Mouse (Mus musculus): ENCODE measurements around the gene Gm20716.
A peak's percentile ranks its signal among the peaks of the same experiment; 100 is the strongest.

The Gm20716 gene

DNA sequence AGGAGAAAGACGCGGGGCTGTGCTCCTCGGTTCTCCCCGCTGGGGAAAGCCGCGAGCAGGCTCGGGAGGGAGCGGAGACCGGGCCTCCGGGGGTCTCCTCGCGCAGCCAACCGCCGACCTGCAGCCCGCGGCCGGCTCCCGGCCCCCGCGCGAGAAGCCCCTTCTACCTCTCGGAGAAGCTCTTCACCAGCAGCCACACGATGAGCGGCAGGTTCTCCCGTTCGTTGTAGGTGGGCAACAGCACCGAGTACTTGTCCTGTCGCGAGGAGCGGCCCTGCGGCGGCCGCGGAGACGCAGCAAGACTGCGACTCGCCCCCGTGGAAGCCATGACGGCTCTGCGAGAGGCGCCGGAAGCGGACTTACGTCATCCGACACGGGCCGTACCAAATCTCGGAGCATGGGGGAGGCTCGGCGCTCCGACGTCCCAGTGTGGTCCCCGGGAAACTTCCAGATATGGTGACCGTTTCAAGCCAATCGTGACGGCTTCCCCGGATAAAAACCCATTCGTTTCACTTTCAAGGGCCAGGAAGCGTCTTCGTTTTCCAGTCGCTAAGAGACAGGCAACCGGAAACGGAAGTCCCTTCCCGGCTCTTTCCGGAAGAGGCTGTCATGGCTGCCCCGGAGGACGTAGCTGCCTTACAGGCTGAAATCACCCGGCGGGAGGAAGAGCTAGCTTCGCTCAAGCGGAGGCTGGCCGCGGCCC, at the start of gene Gm20716, which contains the start of the genes Dpm1 and Mocs3:
Gm20716 (minus strand) TSS at position 339 of the 703 bp plus-strand sequence.
Dpm1 (minus strand) TSS at position 566 of the 703 bp plus-strand sequence.
Mocs3 (plus strand) TSS at position 597 of the 703 bp plus-strand sequence.
- H3K36me3 ChIP-seq (ENCODE audit: control insufficient read depth, insufficient read depth, low read length, poor library complexity, severe bottlenecking): peaks cover 4% of the 10 kb centered on the region
- H3K27me3 ChIP-seq (ENCODE audit: control insufficient read depth, insufficient read depth, low read length, poor library complexity, severe bottlenecking): no peaks in the 10 kb centered on the region
- DNase-seq (ENCODE audit: low read depth, low spot score): peak; percentile 88

DNA sequence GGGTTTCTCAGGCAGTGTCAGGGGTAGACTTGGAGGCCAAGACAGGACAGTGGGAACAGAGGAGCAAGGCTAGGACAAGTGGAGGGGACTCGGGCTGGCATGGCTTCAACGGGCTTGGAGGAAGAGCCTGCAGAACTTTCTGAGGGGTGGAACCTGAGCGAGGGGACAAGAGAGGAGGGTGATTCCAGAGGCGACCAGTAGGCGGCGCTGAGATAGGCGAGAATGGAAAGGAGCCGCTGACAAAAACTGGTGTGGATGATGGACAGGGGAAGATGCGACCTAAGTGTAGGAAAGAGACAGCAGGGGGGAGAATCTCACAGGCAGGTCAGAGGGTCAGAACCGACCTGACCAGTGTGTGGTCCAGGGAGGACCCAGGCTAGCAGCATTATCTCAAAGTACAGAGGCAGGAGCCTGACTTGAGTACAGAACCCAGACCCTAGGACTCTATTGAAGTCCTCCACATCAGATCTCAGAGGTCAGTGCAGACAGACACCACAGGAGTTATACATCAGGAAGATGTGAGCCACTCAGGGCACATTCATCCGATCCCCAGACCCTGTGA, 44.3 kb upstream of the Gm20716 start:
- no peaks in the 10 kb centered on the region for H3K36me3 ChIP-seq (ENCODE audit: control insufficient read depth, insufficient read depth, low read length, poor library complexity, severe bottlenecking)

DNA sequence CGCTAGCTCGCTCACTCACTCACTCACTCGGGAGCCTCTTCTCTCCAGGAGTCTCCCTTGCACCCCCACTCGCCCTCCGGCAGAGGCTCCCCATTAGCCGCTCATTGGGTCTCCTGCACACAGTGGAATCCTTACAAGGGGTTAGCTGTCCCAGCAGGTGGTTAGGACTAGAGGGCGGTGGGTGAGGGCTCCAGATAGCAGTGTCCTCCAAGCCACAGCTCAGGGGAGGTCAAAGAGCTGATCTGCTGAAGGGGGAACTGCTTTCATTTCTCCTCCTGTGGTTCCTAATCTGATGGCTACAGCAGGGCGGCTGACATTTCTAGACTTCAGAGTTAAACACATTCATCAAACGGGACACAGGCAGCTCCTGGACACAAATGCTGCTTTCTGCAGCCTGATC, 43.2 kb upstream of the Gm20716 start:
- no peak for DNase-seq (ENCODE audit: low read depth, low spot score)
- H3K36me3 ChIP-seq (ENCODE audit: control insufficient read depth, insufficient read depth, low read length, poor library complexity, severe bottlenecking): no peaks in the 10 kb centered on the region
- H3K27me3 ChIP-seq (ENCODE audit: control insufficient read depth, insufficient read depth, low read length, poor library complexity, severe bottlenecking): no peaks in the 10 kb centered on the region

More for the DNA sequence above, 44.3 kb upstream of the Gm20716 start:
- peak; percentile 75 for DNase-seq (ENCODE audit: low read depth, low spot score)
- H3K27me3 ChIP-seq (ENCODE audit: control insufficient read depth, insufficient read depth, low read length, poor library complexity, severe bottlenecking): no peaks in the 10 kb centered on the region

DNA sequence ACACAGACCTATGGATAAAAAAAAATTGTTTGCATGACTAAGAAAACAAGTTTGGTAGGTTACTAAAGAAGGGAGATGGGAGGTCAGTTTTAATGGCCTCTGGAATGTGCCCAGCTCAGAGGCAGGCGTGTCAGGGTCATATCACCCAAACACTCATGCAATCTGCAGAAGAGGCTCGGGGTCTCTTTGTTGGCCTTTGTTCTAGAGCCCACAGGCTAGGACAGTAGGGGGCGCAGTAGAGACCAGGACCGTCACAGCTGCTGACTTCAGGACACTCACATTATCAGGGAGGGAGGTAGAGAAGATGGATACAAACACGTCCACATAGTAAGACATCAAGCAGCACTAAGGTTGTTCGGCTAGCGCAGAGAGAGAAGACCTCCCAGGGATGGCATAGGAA, 37.9 kb upstream of the Gm20716 start:
- no peaks in the 10 kb centered on the region for H3K36me3 ChIP-seq (ENCODE audit: control insufficient read depth, insufficient read depth, low read length, poor library complexity, severe bottlenecking)
- no peaks in the 10 kb centered on the region for H3K27me3 ChIP-seq (ENCODE audit: control insufficient read depth, insufficient read depth, low read length, poor library complexity, severe bottlenecking)
- no peak for DNase-seq (ENCODE audit: low read depth, low spot score)

DNA sequence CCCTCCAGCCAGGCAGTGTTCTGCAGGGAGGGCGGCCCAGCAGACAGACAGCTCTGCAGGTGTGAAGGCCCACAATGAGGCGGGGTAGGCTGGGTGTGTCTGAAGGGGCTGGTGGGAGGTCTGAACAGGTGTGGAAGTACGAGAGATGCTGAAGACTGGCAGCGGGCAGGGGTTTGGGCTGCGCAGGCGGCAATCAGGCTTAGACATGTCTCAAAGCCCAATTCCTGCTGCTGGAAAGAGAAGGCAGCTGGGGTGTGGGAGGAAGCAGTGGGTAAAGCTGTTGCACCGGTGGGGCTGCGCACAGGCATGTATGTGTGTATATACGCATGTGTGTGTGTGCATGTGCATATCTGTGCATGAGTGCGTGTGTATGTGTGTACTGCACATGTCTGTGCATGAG, 30.7 kb upstream of the Gm20716 start:
- DNase-seq (ENCODE audit: low read depth, low spot score): no peak
- Histone ChIP-seq H3K27me3 (ENCODE audit: control insufficient read depth, insufficient read depth, low read length, poor library complexity, severe bottlenecking) (no peaks in the 10 kb centered on the region), H3K36me3 (ENCODE audit: control insufficient read depth, insufficient read depth, low read length, poor library complexity, severe bottlenecking) (peaks cover 2% of the 10 kb centered on the region; the same call in 1 of the 2 replicates)

DNA sequence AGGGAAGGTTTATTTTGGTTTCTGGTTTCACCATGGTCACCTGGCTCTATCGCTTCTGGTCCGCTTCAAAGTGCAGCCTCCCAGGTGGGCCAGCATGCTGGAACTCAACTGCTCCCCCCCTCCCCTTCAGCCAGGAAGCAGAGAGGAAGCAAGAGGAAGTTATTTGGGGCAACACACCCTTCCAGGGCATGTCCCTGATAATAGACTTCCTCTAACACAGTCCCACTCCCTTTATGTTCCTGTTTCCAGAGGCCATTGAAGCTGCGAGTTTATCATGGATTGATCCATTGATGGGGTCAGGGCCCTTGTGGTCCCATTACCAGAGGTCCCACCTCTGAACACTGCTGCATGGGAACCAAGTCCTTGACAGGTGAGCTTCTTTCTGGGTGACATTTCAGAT, 30.0 kb upstream of the Gm20716 start:
- H3K27me3 ChIP-seq (ENCODE audit: control insufficient read depth, insufficient read depth, low read length, poor library complexity, severe bottlenecking): no peaks in the 10 kb centered on the region
- H3K36me3 ChIP-seq (ENCODE audit: control insufficient read depth, insufficient read depth, low read length, poor library complexity, severe bottlenecking): peaks cover 2% of the 10 kb centered on the region; the same call in 1 of the 2 replicates
- no peak for DNase-seq (ENCODE audit: low read depth, low spot score)

DNA sequence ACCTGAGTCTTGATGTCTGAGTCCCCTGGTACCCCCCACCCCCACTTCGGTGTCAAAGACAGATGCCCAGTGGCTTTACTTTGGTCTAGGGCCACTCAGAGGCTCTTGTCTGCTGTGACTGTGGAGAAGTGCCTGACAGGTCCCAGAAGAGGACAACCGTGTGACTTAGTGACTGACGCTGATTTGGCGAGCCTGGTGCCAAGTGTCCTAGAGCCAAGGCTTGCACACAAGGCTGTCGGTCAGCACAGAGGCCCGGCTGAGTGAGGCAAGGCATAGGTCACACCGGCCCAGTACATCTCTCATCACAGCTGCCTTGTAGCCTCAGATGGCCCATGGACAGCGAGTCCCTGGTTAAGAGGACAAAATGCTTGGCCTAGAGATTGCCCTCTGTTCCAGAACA, 28.9 kb upstream of the Gm20716 start:
- H3K36me3 ChIP-seq (ENCODE audit: control insufficient read depth, insufficient read depth, low read length, poor library complexity, severe bottlenecking): peaks cover 2% of the 10 kb centered on the region; the same call in 1 of the 2 replicates
- no peak for DNase-seq (ENCODE audit: low read depth, low spot score)
- H3K27me3 ChIP-seq (ENCODE audit: control insufficient read depth, insufficient read depth, low read length, poor library complexity, severe bottlenecking): no peaks in the 10 kb centered on the region

DNA sequence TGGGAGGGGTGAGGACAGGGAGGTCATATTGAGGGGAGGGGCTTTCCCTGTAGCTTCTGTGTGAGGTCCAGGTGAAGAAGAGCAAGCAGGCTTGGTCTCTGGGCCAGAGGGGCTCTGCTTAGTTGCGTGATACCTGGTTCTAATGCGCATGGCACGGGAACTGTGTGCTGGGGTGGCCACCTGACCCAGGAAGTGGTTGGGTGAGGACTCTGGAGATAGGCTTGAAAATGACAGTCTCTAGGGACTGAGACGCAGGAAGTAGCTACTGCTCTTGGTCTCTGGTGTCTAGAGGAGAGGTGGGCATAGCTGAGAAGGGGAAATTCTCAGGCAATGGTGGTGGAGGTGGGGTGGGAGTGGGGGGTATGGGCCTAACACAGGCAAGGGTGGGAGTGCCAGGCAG, 27.0 kb upstream of the Gm20716 start:
- H3K27me3 ChIP-seq (ENCODE audit: control insufficient read depth, insufficient read depth, low read length, poor library complexity, severe bottlenecking): no peaks in the 10 kb centered on the region

DNA sequence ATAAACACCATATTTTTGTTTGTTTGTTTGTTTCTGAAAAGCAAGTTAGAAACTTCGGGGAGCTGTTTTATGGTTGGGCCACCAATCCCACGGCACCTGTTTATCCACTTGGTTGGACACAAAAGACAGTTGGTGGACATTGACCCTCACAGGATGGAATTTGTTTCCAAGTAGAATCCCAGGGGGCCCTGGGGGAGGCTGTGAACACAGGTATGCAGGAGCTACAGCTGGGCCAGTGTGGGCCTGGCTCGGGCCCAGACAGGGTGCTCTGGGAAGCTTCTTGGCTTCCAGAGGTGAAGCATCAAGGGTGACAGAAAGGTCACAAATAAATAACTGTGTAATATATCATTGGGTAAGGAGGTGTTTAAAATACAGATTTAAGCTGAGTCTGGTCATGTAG, 26.3 kb upstream of the Gm20716 start:
- Histone ChIP-seq H3K36me3 (ENCODE audit: control insufficient read depth, insufficient read depth, low read length, poor library complexity, severe bottlenecking) (no peaks in the 10 kb centered on the region), H3K27me3 (ENCODE audit: control insufficient read depth, insufficient read depth, low read length, poor library complexity, severe bottlenecking) (no peaks in the 10 kb centered on the region)
- DNase-seq (ENCODE audit: low read depth, low spot score): no peak

More for the DNA sequence above, 27.0 kb upstream of the Gm20716 start:
- H3K36me3 ChIP-seq (ENCODE audit: control insufficient read depth, insufficient read depth, low read length, poor library complexity, severe bottlenecking): peaks cover 2% of the 10 kb centered on the region; the same call in 1 of the 2 replicates
- DNase-seq (ENCODE audit: low read depth, low spot score): peak; percentile 79

DNA sequence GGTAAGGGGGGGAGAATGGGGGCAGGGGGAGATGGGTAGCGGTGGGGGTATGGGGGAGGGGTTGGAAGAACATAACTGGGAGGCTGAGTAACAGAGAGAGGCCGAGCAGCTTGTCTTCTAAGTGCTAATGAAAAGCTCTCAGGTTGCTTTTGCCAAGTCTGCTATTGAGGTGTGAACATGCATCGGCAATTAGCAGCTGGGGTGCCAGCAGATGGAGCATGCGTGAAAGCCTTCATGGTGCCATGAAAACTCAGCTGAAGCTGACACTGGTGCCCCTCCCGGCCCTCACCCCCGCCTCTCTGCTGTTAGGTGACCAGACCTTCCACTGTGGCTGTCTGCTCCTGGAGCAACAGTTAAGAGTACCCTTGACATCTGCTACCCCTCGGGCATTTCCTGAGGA, 23.7 kb upstream of the Gm20716 start:
- H3K27me3 ChIP-seq (ENCODE audit: control insufficient read depth, insufficient read depth, low read length, poor library complexity, severe bottlenecking): no peaks in the 10 kb centered on the region
- no peak for DNase-seq (ENCODE audit: low read depth, low spot score)
- H3K36me3 ChIP-seq (ENCODE audit: control insufficient read depth, insufficient read depth, low read length, poor library complexity, severe bottlenecking): no peaks in the 10 kb centered on the region

DNA sequence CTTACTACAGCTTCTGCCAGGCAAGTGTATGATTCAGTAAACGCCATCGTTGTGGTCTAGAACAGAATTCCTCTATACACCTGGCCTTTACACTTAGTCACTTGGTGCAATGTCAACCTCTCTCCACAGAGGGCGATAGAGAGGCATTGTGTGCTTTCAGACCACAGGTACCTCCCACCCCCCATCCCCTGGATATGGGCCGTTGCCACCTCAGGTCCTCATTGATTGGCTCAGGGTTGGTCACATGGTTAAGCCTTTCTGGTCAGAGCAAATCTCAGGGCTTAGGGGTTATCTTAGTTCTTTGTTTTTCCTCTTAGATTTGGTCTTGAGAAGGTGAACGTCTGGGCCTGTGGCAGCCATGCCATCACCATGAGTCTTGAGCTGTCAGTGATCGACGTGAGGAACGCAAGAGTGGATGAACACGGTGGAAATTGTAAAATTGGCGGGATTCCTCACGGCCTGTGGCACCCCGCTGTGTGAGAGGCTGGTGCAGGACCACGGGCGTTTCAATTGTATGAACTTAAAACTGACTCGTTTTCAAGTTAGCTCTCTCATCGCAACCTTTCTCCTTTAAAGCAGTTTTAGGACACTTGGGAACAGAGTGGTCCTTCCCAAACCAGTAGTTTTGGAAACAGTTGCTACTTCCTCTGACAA, 22.6 kb upstream of the Gm20716 start:
- Histone ChIP-seq H3K36me3 (ENCODE audit: control insufficient read depth, insufficient read depth, low read length, poor library complexity, severe bottlenecking) (no peaks in the 10 kb centered on the region), H3K27me3 (ENCODE audit: control insufficient read depth, insufficient read depth, low read length, poor library complexity, severe bottlenecking) (no peaks in the 10 kb centered on the region)
- peak; percentile 77 for DNase-seq (ENCODE audit: low read depth, low spot score)

DNA sequence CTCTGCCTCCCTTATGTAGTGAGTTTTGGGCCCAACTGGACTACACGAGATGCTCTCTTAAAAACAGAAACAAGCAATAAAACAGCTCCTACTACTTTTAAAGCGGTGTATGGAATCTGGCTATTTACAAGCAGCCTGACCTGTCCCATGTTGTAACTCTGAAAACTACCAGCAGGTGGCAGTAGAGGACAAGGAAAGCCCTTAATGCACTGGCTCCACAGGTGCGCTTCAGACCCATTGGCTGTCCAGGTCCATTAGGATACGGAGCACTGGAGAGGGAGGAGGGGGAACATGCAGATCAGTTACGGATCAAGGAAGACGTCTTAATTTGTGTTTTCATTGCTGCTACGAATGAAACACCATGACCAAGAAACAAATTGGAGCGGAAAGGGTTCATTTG, 20.1 kb upstream of the Gm20716 start:
- Histone ChIP-seq H3K36me3 (ENCODE audit: control insufficient read depth, insufficient read depth, low read length, poor library complexity, severe bottlenecking) (no peaks in the 10 kb centered on the region), H3K27me3 (ENCODE audit: control insufficient read depth, insufficient read depth, low read length, poor library complexity, severe bottlenecking) (no peaks in the 10 kb centered on the region)
- peak; percentile 93 for DNase-seq (ENCODE audit: low read depth, low spot score)

DNA sequence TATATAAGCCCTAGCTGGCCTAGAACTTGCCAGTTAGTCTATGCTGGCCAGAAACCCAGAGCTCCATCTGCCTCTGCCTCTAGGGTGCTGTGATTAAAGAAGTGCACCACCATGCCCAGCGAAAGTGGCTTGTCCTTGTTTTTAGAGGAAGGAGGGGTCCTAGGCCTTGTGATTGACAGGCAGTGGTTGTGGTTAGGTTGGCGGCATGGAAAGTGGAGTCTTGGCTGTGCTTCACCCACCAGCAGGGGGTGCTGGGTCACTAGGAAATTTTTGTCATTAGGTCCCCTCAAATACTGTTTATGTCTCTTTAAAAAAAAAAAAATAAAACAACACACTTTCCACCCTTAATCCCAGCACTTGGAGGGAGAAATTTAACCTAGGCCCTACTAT, 18.7 kb upstream of the Gm20716 start:
- Histone ChIP-seq H3K27me3 (ENCODE audit: control insufficient read depth, insufficient read depth, low read length, poor library complexity, severe bottlenecking) (no peaks in the 10 kb centered on the region), H3K36me3 (ENCODE audit: control insufficient read depth, insufficient read depth, low read length, poor library complexity, severe bottlenecking) (no peaks in the 10 kb centered on the region)
- peak; percentile 74 for DNase-seq (ENCODE audit: low read depth, low spot score)

DNA sequence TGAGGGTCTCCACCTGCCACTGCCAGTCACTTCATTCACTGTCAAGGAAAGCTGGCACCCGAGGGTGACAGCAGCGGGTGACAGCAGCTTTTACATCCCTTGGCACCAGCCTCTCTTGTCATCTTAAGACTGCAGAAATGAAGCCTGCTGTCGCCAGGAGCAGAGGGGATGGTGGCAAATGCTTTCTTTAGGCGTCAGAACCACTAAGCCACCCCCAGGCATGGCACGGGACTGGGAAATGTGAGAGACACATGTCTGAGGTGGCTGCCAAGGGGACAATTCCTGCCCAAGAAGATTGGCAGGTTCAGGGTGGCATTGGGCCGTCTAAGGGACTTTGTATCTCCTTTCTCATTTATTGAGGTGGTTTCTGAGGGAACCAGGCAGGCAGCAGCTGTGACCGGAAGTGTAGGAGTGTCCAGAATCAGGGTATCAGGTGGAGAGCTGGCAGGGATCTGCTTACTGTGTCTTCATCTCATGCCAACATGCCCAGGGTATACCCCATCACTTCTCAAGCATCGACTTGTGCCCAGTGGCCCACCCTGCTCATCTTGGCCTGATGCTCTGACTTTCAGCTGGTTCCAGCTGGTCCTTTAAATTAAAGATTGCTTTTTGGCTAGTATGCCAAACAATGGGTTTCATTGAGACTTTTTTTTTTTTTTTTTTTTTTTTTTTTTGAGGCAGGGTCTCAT, 18.1 kb upstream of the Gm20716 start:
- DNase-seq (ENCODE audit: low read depth, low spot score): no peak
- H3K36me3 ChIP-seq (ENCODE audit: control insufficient read depth, insufficient read depth, low read length, poor library complexity, severe bottlenecking): no peaks in the 10 kb centered on the region
- H3K27me3 ChIP-seq (ENCODE audit: control insufficient read depth, insufficient read depth, low read length, poor library complexity, severe bottlenecking): no peaks in the 10 kb centered on the region

DNA sequence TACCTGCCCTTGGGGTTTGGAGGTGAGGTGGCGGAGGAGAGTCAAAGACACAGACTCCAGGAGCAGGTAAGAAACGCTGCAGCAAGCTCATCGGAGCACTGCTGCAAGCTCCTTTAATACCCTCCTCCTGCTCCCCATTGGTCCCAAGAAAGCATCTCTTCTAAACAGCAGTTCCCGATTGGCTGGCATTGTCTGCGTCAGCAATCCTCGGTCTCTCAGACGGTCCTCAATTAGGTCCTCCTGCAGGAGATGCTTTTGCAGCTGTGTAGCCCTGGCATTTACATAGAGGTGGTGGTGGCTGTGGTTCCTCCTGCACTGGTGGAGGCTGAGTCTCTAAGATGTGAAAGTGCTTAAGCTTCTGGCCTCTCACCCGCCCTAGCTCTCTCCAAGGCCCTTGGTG, 15.4 kb upstream of the Gm20716 start:
- no peak for DNase-seq (ENCODE audit: low read depth, low spot score)
- H3K36me3 ChIP-seq (ENCODE audit: control insufficient read depth, insufficient read depth, low read length, poor library complexity, severe bottlenecking): no peaks in the 10 kb centered on the region
- no peaks in the 10 kb centered on the region; the same call in none of the 2 replicates for H3K27me3 ChIP-seq (ENCODE audit: control insufficient read depth, insufficient read depth, low read length, poor library complexity, severe bottlenecking)

All from splenic B cell, adult 2 months (primary cell).